Mouse (Mus musculus): ENCODE results near the gene Gja5. TPM values are rescaled to one million over a fixed set of nuclear protein-coding genes. Genes with fewer than 3 reads are reported as not detected.

The Gja5 gene
- total RNA-seq, 1 experiment from 2014 or later, result not detected

Other genes starting within 250 kb of the Gja5 start
- 0.06 TPM in 1 of 2 replicates, not detected in the other for gene Ankrd35, start 234.6 kb upstream of the Gja5 start, total RNA-seq (2017)
- 13.1 and 19.0 TPM in 2 replicates for gene Pias3, start 208.3 kb upstream of the Gja5 start, total RNA-seq (2017)
- gene Nudt17, start 196.1 kb upstream of the Gja5 start, total RNA-seq (2017), result not detected in 2 replicates
- 23.1 and 24.8 TPM in 2 replicates for gene Polr3c, start 177.1 kb upstream of the Gja5 start, total RNA-seq (2017)
- gene Rnf115, start 177.0 kb upstream of the Gja5 start, total RNA-seq (2017), result 78.4 and 100 TPM in 2 replicates
- 0.45 and 2.3 TPM in 2 replicates for gene Pdzk1, start 75.4 kb upstream of the Gja5 start, total RNA-seq (2017)
- 0.38 and 1.8 TPM in 2 replicates for gene Cd160, start 75.3 kb upstream of the Gja5 start, total RNA-seq (2017)
- gene Gpr89, start 653 bp downstream of the Gja5 start, total RNA-seq (2017), result 12.8 and 23.0 TPM in 2 replicates
- gene Gja8, start 21.3 kb downstream of the Gja5 start, total RNA-seq (2017), result not detected in 2 replicates